Mouse (Mus musculus): ENCODE results near the gene Ccdc148. TPM values are rescaled to one million over a fixed set of nuclear protein-coding genes. Genes with fewer than 3 reads are reported as not detected.

The Ccdc148 gene
- polyA plus RNA-seq, 1 experiment from 2014 or later, result 1.4 TPM

- no peaks in the 10 kb centered on the region for H3K4me1 ChIP-seq (ENCODE audit: insufficient read depth, low read length)
- no peak for ATAC-seq (ENCODE audit: low FRiP score, low TSS enrichment)
- no peak overlapping the region for H3K4me3 ChIP-seq (ENCODE audit: low read length)
- H3K4me2 ChIP-seq (replicated peaks; ENCODE audit: low read depth, low read length), result no peak overlapping the region
- H3K9ac ChIP-seq (replicated peaks; ENCODE audit: low read length), result no peak overlapping the region
- H3K27ac ChIP-seq (ENCODE audit: low read length), result no peak overlapping the region
- WGBS, result 72% methylated on average over 9 of the region's 9 CpGs
- H3K36me3 ChIP-seq (ENCODE audit: insufficient read depth, low read length), result no peaks in the 10 kb centered on the region
- H3K9me3 ChIP-seq (ENCODE audit: low read length), result no peaks in the 10 kb centered on the region
- H3K27me3 ChIP-seq (ENCODE audit: insufficient read depth, low read length), result no peaks in the 10 kb centered on the region
These were observed 188.8 kb downstream of the Ccdc148 start for GRCm38 (mm10) chr2:58971507-58972275.

- H3K27me3 ChIP-seq (ENCODE audit: insufficient read depth, low read length), result no peaks in the 10 kb centered on the region
- no peak for ATAC-seq (ENCODE audit: low FRiP score, low TSS enrichment)
- H3K4me3 ChIP-seq (ENCODE audit: low read length), result no peak overlapping the region
- H3K4me2 ChIP-seq (replicated peaks; ENCODE audit: low read depth, low read length), result no peak overlapping the region
- no peaks in the 10 kb centered on the region for H3K36me3 ChIP-seq (ENCODE audit: insufficient read depth, low read length)
- no peaks in the 10 kb centered on the region for H3K4me1 ChIP-seq (ENCODE audit: insufficient read depth, low read length)
- WGBS, result 60% methylated on average over 2 of the region's 2 CpGs
- no peak overlapping the region for H3K9ac ChIP-seq (replicated peaks; ENCODE audit: low read length)
- no peaks in the 10 kb centered on the region for H3K9me3 ChIP-seq (ENCODE audit: low read length)
- H3K27ac ChIP-seq (ENCODE audit: low read length), result no peak overlapping the region
These were observed 203.6 kb downstream of the Ccdc148 start for GRCm38 (mm10) chr2:58956770-58957300.

GRCm38 (mm10) chr2:58956351-58956750 lies 204.1 kb downstream of the Ccdc148 start:
- Histone ChIP-seq H3K4me3 (ENCODE audit: low read length) (no peak overlapping the region), H3K4me2 (replicated peaks; ENCODE audit: low read depth, low read length) (no peak overlapping the region), H3K4me1 (ENCODE audit: insufficient read depth, low read length) (no peaks in the 10 kb centered on the region), H3K36me3 (ENCODE audit: insufficient read depth, low read length) (no peaks in the 10 kb centered on the region), H3K27ac (ENCODE audit: low read length) (no peak overlapping the region), H3K27me3 (ENCODE audit: insufficient read depth, low read length) (no peaks in the 10 kb centered on the region), H3K9ac (replicated peaks; ENCODE audit: low read length) (no peak overlapping the region), H3K9me3 (ENCODE audit: low read length) (no peaks in the 10 kb centered on the region)
- no peak for ATAC-seq (ENCODE audit: low FRiP score, low TSS enrichment)
- 86% methylated on average over 2 of the region's 2 CpGs for WGBS

GRCm38 (mm10) chr2:58952101-58952500 lies 208.4 kb downstream of the Ccdc148 start:
- no peaks in the 10 kb centered on the region for H3K36me3 ChIP-seq (ENCODE audit: insufficient read depth, low read length)
- H3K27me3 ChIP-seq (ENCODE audit: insufficient read depth, low read length), result no peaks in the 10 kb centered on the region
- H3K9me3 ChIP-seq (ENCODE audit: low read length), result no peaks in the 10 kb centered on the region
- no peak overlapping the region for H3K4me2 ChIP-seq (replicated peaks; ENCODE audit: low read depth, low read length)
- H3K4me1 ChIP-seq (ENCODE audit: insufficient read depth, low read length), result no peaks in the 10 kb centered on the region
- no peak overlapping the region for H3K9ac ChIP-seq (replicated peaks; ENCODE audit: low read length)
- no peak overlapping the region for H3K4me3 ChIP-seq (ENCODE audit: low read length)
- ATAC-seq (ENCODE audit: low FRiP score, low TSS enrichment), result no peak
- no peak overlapping the region for H3K27ac ChIP-seq (ENCODE audit: low read length)
- WGBS, result 93% methylated on average over 3 of the region's 3 CpGs

GRCm38 (mm10) chr2:58948796-58949195 lies 211.7 kb downstream of the Ccdc148 start:
- Histone ChIP-seq H3K36me3 (ENCODE audit: insufficient read depth, low read length) (no peaks in the 10 kb centered on the region), H3K27ac (ENCODE audit: low read length) (no peak overlapping the region), H3K9ac (replicated peaks; ENCODE audit: low read length) (no peak overlapping the region), H3K9me3 (ENCODE audit: low read length) (no peaks in the 10 kb centered on the region), H3K27me3 (ENCODE audit: insufficient read depth, low read length) (no peaks in the 10 kb centered on the region), H3K4me1 (ENCODE audit: insufficient read depth, low read length) (no peaks in the 10 kb centered on the region), H3K4me3 (ENCODE audit: low read length) (no peak overlapping the region), H3K4me2 (replicated peaks; ENCODE audit: low read depth, low read length) (no peak overlapping the region)
- no peak for ATAC-seq (ENCODE audit: low FRiP score, low TSS enrichment)
- 85% methylated on average over 7 of the region's 7 CpGs for WGBS

GRCm38 (mm10) chr2:58941361-58941760 lies 219.1 kb downstream of the Ccdc148 start:
- H3K27me3 ChIP-seq (ENCODE audit: insufficient read depth, low read length), result no peaks in the 10 kb centered on the region
- WGBS, result 81% methylated on average over 4 of the region's 4 CpGs
- H3K4me2 ChIP-seq (replicated peaks; ENCODE audit: low read depth, low read length), result no peak overlapping the region
- H3K9me3 ChIP-seq (ENCODE audit: low read length), result no peaks in the 10 kb centered on the region
- ATAC-seq (ENCODE audit: low FRiP score, low TSS enrichment), result no peak
- H3K4me3 ChIP-seq (ENCODE audit: low read length), result no peak overlapping the region
- no peak overlapping the region for H3K9ac ChIP-seq (replicated peaks; ENCODE audit: low read length)
- no peaks in the 10 kb centered on the region for H3K36me3 ChIP-seq (ENCODE audit: insufficient read depth, low read length)
- H3K27ac ChIP-seq (ENCODE audit: low read length), result no peak overlapping the region
- H3K4me1 ChIP-seq (ENCODE audit: insufficient read depth, low read length), result no peaks in the 10 kb centered on the region

- 91% methylated on average over 2 of the region's 2 CpGs for WGBS
- no peak for ATAC-seq (ENCODE audit: low FRiP score, low TSS enrichment)
- Histone ChIP-seq H3K9me3 (ENCODE audit: low read length) (no peaks in the 10 kb centered on the region), H3K36me3 (ENCODE audit: insufficient read depth, low read length) (no peaks in the 10 kb centered on the region), H3K4me1 (ENCODE audit: insufficient read depth, low read length) (no peaks in the 10 kb centered on the region), H3K4me2 (replicated peaks; ENCODE audit: low read depth, low read length) (no peak overlapping the region), H3K4me3 (ENCODE audit: low read length) (no peak overlapping the region), H3K27me3 (ENCODE audit: insufficient read depth, low read length) (no peaks in the 10 kb centered on the region), H3K9ac (replicated peaks; ENCODE audit: low read length) (no peak overlapping the region), H3K27ac (ENCODE audit: low read length) (no peak overlapping the region)
These were observed 234.9 kb downstream of the Ccdc148 start for GRCm38 (mm10) chr2:58925551-58925950.

GRCm38 (mm10) chr2:58918351-58918750 lies 242.1 kb downstream of the Ccdc148 start:
- no peak for ATAC-seq (ENCODE audit: low FRiP score, low TSS enrichment)
- no peak overlapping the region for H3K4me3 ChIP-seq (ENCODE audit: low read length)
- no peaks in the 10 kb centered on the region for H3K36me3 ChIP-seq (ENCODE audit: insufficient read depth, low read length)
- H3K9ac ChIP-seq (replicated peaks; ENCODE audit: low read length), result no peak overlapping the region
- H3K27ac ChIP-seq (ENCODE audit: low read length), result no peak overlapping the region
- no peaks in the 10 kb centered on the region for H3K27me3 ChIP-seq (ENCODE audit: insufficient read depth, low read length)
- H3K4me2 ChIP-seq (replicated peaks; ENCODE audit: low read depth, low read length), result no peak overlapping the region
- H3K9me3 ChIP-seq (ENCODE audit: low read length), result no peaks in the 10 kb centered on the region
- 55% methylated on average over 4 of the region's 4 CpGs for WGBS
- no peaks in the 10 kb centered on the region for H3K4me1 ChIP-seq (ENCODE audit: insufficient read depth, low read length)

GRCm38 (mm10) chr2:58912339-58912738 lies 248.1 kb downstream of the Ccdc148 start:
- Histone ChIP-seq H3K4me1 (ENCODE audit: insufficient read depth, low read length) (no peaks in the 10 kb centered on the region), H3K36me3 (ENCODE audit: insufficient read depth, low read length) (no peaks in the 10 kb centered on the region), H3K27me3 (ENCODE audit: insufficient read depth, low read length) (no peaks in the 10 kb centered on the region), H3K9ac (replicated peaks; ENCODE audit: low read length) (no peak overlapping the region), H3K9me3 (ENCODE audit: low read length) (no peaks in the 10 kb centered on the region), H3K27ac (ENCODE audit: low read length) (no peak overlapping the region), H3K4me3 (ENCODE audit: low read length) (no peak overlapping the region), H3K4me2 (replicated peaks; ENCODE audit: low read depth, low read length) (no peak overlapping the region)
- ATAC-seq (ENCODE audit: low FRiP score, low TSS enrichment), result no peak
- 90% methylated on average over 8 of the region's 9 CpGs for WGBS

- H3K27me3 ChIP-seq (ENCODE audit: insufficient read depth, low read length), result no peaks in the 10 kb centered on the region
- H3K9ac ChIP-seq (replicated peaks; ENCODE audit: low read length), result no peak overlapping the region
- no peaks in the 10 kb centered on the region for H3K36me3 ChIP-seq (ENCODE audit: insufficient read depth, low read length)
- H3K27ac ChIP-seq (ENCODE audit: low read length), result no peak overlapping the region
- no peak for ATAC-seq (ENCODE audit: low FRiP score, low TSS enrichment)
- WGBS, result 44% methylated on average over 14 of the region's 14 CpGs
- no peak overlapping the region for H3K4me3 ChIP-seq (ENCODE audit: low read length)
- H3K9me3 ChIP-seq (ENCODE audit: low read length), result no peaks in the 10 kb centered on the region
- H3K4me1 ChIP-seq (ENCODE audit: insufficient read depth, low read length), result no peaks in the 10 kb centered on the region
- H3K4me2 ChIP-seq (replicated peaks; ENCODE audit: low read depth, low read length), result 0 out of 2 replicates have a peak overlapping the region, but pooled peaks have one; percentile 5
These were observed 253.5 kb downstream of the Ccdc148 start for GRCm38 (mm10) chr2:58906814-58907516.

Measured in kidney, embryonic 16.5 days (tissue).